Mouse (Mus musculus) heart, postnatal 0 days (tissue): ENCODE data around the gene Foxp1.

Source experiments
- CTCF ChIP-seq: IDR thresholded peaks from 2 replicates; pipeline ENCODE4 v1.5.1; 2016; ENCODE audit warnings: antibody characterized with exemption, control low read depth, low read depth
- EP300 ChIP-seq: IDR thresholded peaks from 2 replicates; pipeline ENCODE4 v1.6.1; 2016; ENCODE audit warnings: antibody characterized with exemption, low read depth

DNA sequence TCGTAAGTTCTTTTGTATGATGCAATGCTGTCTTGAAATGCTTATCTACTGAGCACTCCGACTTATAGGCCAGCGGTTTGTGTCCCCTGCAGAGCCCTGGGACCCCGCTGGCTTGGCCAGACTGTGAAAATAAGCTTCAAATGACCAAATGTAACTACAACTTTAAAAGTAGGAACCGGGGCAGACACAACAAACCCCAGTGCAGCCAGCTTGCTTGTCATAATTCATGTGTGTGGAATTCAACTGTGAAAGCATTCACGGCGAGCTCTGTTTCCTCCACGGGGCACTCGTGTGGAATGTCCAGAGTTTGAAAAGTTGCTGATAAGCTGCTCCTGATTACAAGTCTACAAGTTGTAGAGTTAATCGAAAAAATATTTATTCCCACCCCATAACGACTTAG is 71.0 kb downstream of the Foxp1 start:
- TF ChIP-seq CTCF (no peak), EP300 (no peak)
